Mouse (Mus musculus): ENCODE measurements around the gene Mlx. TPM values are rescaled to one million over a fixed set of nuclear protein-coding genes. Genes with fewer than 3 reads are reported as not detected.

The Mlx gene
- total RNA-seq, 2 experiments from 2014 or later = 47.1 to 53.0 TPM

GRCm38 (mm10) chr11:101128996-101129577 lies 42.0 kb downstream of the Mlx start:
- intact Hi-C loops (cut with DNase I) = no loop called here
- no peak for DNase-seq (ENCODE audit: low spot score in 2 of 2)

DNA sequence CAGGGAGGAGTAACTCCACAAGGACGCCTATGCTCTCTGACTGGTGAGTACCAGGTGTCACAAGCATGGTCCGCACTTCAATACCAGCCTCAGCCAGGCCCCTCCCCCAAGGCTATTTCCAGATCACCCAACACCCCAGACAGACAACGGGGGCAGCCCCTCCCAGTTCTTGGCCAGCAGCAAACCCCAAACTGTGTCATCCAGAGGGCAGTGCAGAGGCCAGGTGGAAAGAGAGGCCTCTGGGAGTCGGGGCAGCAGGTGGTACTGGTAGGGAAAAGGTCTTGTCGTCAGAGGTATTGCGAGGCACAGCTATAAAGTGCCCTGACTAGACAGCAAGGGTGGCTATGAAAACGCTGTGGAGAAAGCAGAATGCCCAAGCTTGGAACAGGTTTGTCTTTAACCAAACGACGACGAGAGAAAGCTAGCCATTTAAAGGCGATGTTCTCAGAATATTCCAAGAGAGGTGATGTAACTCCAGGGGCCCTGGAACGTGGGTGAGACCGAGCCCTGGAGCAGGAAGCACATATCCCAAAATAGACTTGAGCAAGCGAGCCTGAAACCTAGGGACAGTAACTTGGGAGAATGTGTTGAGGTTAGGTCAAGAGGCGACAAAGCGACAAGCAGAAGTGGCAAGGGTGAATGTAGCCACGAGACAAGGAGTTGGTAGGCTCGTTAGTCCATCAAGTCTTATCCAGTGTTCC lies 43.1 kb downstream of the Mlx start:
- DNase-seq (ENCODE audit: low spot score in 2 of 2) = no peak
- intact Hi-C loops (cut with DNase I) = no loop called here

GRCm38 (mm10) chr11:101131187-101131586 lies 44.1 kb downstream of the Mlx start:
- no peak for DNase-seq (ENCODE audit: low spot score in 2 of 2)
- intact Hi-C loops (cut with DNase I) = no loop called here

DNA sequence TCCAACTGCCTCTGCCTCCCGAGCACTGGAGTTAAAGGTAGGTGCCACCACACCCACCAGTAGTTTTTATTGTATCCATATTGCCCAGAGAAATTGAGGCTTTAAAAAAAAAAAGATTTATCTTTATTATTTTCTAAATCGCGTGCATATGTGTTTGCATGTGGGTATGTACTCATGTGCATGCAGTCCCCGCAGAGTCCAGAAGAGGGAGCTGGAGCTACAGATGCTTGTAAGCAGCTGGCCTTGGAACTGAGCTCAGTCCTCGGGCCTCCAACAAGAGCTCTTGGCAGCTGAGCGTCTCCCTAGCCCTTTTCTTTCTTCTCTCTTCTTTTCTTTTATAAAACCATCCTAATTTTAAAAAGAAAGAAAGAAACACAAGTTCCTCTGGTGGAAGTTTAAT lies 44.6 kb downstream of the Mlx start:
- intact Hi-C loops (cut with DNase I) = no loop called here
- no peak for DNase-seq (ENCODE audit: low spot score in 2 of 2)

DNA sequence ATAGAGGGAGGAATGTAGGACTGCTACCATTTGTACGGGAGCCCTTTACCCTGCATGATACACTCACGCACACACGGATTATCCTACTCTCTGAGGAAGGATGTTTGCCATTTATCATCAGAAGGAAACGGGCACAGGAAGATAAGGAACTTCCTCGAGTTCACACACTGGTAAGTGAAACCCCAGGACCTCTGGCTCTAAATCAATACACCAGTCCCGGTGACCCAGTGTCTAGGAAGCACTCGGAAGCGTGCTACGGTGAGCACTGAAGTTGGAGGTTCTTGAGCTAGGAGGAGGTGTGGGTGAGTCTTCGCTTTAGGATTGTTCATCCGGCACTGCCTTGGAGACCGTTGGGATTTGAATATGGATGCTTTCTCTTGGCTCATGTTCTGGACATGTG lies 46.0 kb downstream of the Mlx start:
- intact Hi-C loops (cut with DNase I) = no loop called here
- no peak for DNase-seq (ENCODE audit: low spot score in 2 of 2)

GRCm38 (mm10) chr11:101134217-101134865 lies 47.3 kb downstream of the Mlx start:
- DNase-seq (ENCODE audit: low spot score in 2 of 2) = no peak
- intact Hi-C loops (cut with DNase I) = no loop called here

DNA sequence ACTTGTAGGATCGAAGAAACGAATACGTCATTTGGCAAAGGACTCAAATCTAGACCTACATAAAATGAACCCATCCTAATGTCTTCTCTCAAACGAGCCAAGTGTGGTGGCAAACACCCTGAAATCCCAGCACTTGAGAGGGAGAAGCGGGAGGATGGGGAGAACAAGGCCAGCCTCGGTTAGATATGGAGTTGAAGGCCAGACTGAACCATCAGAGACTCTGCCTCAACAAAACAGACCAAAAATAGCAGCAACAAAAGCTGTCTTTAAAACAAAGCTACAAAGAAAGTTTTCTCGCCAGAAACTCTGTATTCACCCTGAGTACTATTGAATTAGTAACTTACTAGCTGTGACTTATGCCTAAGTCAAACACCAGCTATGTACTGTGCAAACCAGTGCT lies 49.9 kb downstream of the Mlx start:
- intact Hi-C loops (cut with DNase I) = no loop called here
- DNase-seq (ENCODE audit: low spot score in 2 of 2) = no peak

DNA sequence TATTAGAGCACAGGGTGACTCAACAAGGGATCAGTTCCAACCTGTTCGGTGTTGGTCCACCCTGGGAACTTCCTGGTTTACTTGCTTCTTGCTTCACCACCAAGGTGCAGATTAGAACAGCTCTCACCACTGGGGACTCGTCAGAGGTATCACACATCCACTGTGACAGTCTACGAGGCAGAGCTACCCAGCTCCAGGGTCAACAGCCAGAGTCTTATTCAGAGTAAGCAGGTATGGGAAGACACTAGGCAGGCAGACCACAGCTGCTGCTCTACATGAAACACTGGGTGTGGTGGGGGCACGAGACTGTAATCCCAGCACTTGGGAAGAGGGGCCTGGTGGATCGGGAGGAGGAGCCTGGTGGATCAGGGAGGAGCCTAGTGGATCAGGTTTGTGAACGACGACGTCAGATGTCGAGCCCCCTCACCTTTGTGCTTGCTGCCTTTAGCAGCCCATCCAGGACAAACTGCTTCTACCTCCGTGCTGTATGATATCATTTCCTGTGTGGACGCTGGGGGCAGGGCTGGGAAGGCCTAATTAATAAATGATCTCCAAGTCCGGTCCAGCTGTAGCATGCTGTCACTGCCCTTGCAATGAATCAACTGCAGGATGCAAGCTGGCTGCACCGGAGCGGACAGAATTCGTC lies 51.6 kb downstream of the Mlx start:
- intact Hi-C loops (cut with DNase I) = no loop called here
- no peak for DNase-seq (ENCODE audit: low spot score in 2 of 2)

GRCm38 (mm10) chr11:101140164-101140819 lies 53.2 kb downstream of the Mlx start:
- DNase-seq (ENCODE audit: low spot score in 2 of 2) = no peak
- intact Hi-C loops (cut with DNase I) = no loop called here

DNA sequence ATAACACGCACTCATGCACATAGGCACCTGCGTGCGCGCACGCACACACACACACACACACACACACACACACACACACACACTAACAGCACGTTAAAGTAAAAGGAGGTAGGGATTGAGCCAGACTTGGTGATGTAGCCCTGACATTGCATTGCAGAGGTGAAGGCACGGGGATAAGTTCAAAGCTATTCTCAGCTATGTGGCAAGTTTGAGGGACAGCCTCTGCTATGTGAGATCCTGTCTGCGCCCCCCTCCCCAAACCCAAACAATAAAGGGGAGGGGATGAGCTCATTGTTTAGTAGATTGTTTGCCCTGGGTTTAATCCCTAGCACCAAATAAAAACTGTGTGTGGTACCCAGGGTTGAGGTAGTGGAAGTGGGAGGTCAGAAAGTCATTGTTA lies 54.0 kb downstream of the Mlx start:
- no peak for DNase-seq (ENCODE audit: low spot score in 2 of 2)
- intact Hi-C loops (cut with DNase I) = no loop called here

Small RNA genes within 50 kb of the gene (microRNA-seq; reads per million reads assigned to microRNA genes)
- 0 reads per million in 2 experiments for gene Gm27626

Other genes starting within 250 kb of the Mlx start
- 10 to 100 TPM; 20.1 to 23.1 TPM for gene Stat5b, start 236.6 kb upstream of the Mlx start, total RNA-seq (2021)
- 1 to 10 TPM; 2.1 to 2.2 TPM for gene Stat5a, start 227.9 kb upstream of the Mlx start, total RNA-seq (2021)
- 10 to 100 TPM; 44.1 to 45.0 TPM for gene Stat3, start 147.7 kb upstream of the Mlx start, total RNA-seq (2021)
- gene Cavin1, start 116.4 kb upstream of the Mlx start, total RNA-seq (2021) = 10 to 100 TPM; 16.6 to 18.0 TPM
- 100 to 1,000 TPM; 465 to 475 TPM for gene Atp6v0a1, start 77.8 kb upstream of the Mlx start, total RNA-seq (2021)
- 1 to 10 TPM; 7.6 to 8.3 TPM for gene Naglu, start 17.3 kb upstream of the Mlx start, total RNA-seq (2021)
- 1 to 10 TPM; 1.2 to 1.4 TPM for gene Hsd17b1, start 8.9 kb upstream of the Mlx start, total RNA-seq (2021)
- 10 to 100 TPM; 26.0 to 28.5 TPM for gene Coasy, start 4.7 kb upstream of the Mlx start, total RNA-seq (2021)
- gene Psmc3ip, start 8.2 kb downstream of the Mlx start, total RNA-seq (2021) = 1 to 10 TPM; 3.6 to 3.9 TPM
- 10 to 100 TPM; 56.2 to 56.7 TPM for gene Retreg3, start 32.6 kb downstream of the Mlx start, total RNA-seq (2021)
- gene Tubg1, start 32.7 kb downstream of the Mlx start, total RNA-seq (2021) = 10 to 100 TPM; 44.9 to 46.6 TPM
- gene Tubg2, start 68.6 kb downstream of the Mlx start, total RNA-seq (2021) = 10 to 100 TPM; 47.5 to 48.6 TPM
- gene Cntnap1, start 83.2 kb downstream of the Mlx start, total RNA-seq (2021) = 100 to 1,000 TPM; 153 to 170 TPM
- gene Plekhh3, start 84.1 kb downstream of the Mlx start, total RNA-seq (2021) = 10 to 100 TPM in 1 of 2 experiments, 1 to 10 TPM in 1; 8.8 to 11.5 TPM
- gene Ccr10, start 88.2 kb downstream of the Mlx start, total RNA-seq (2021) = under 1 TPM; 0.18 to 0.28 TPM
- gene Ezh1, start 139.2 kb downstream of the Mlx start, total RNA-seq (2021) = 10 to 100 TPM; 42.8 to 48.5 TPM
- gene Ramp2, start 158.8 kb downstream of the Mlx start, total RNA-seq (2021) = 10 to 100 TPM; 39.9 to 44.5 TPM
- gene Vps25, start 166.4 kb downstream of the Mlx start, total RNA-seq (2021) = 10 to 100 TPM; 62.4 to 65.7 TPM
- 1 to 10 TPM; 2.2 to 7.9 TPM for gene Wnk4, start 173.3 kb downstream of the Mlx start, total RNA-seq (2021)
- gene Cntd1, start 191.7 kb downstream of the Mlx start, total RNA-seq (2021) = under 1 TPM; 0.21 to 0.27 TPM
- gene Coa3, start 191.8 kb downstream of the Mlx start, total RNA-seq (2021) = 10 to 100 TPM; 95.3 to 98.8 TPM
- gene Becn1, start 215.0 kb downstream of the Mlx start, total RNA-seq (2021) = 100 to 1,000 TPM; 213 to 229 TPM
- gene Psme3, start 228.9 kb downstream of the Mlx start, total RNA-seq (2021) = 100 to 1,000 TPM; 114 to 116 TPM
- gene Aoc2, start 237.8 kb downstream of the Mlx start, total RNA-seq (2021) = 1 to 10 TPM; 4.8 to 7.4 TPM
- under 1 TPM; 0.69 to 0.73 TPM for gene Aoc3, start 243.3 kb downstream of the Mlx start, total RNA-seq (2021)

Data from left cerebral cortex, postnatal 25 days (tissue).